Mouse (Mus musculus): ENCODE data around the gene Optc. TPM values are rescaled to one million over a fixed set of nuclear protein-coding genes. Genes with fewer than 3 reads are reported as not detected.

Gene Optc
- polyA plus RNA-seq (2012; ENCODE audit: low replicate concordance): not detected in 2 replicates

GRCm38 (mm10) chr1:133907949-133908658 lies at the start of gene Optc:
Optc (minus strand) TSS chr1:133907999.

GRCm38 (mm10) chr1:133921304-133921751 lies 13.5 kb upstream of the Optc start, which contains the start of gene Prelp:
Prelp (minus strand) TSS chr1:133921414.

Other genes starting within 250 kb of the Optc start
- not detected in 2 replicates for gene Zbed6, start 247.1 kb downstream of the Optc start, polyA plus RNA-seq (2012; ENCODE audit: low replicate concordance)
- 4.9 and 9.8 TPM in 2 replicates for gene Gm38394, start 246.7 kb downstream of the Optc start, polyA plus RNA-seq (2012; ENCODE audit: low replicate concordance)
- gene Lax1, start 217.9 kb downstream of the Optc start, polyA plus RNA-seq (2012; ENCODE audit: low replicate concordance): 17.0 and 17.9 TPM in 2 replicates
- 18.8 and 27.3 TPM in 2 replicates for gene Atp2b4, start 107.0 kb downstream of the Optc start, polyA plus RNA-seq (2012; ENCODE audit: low replicate concordance)
- 0.03 and 0.29 TPM in 2 replicates for gene Prelp, start 13.4 kb upstream of the Optc start, polyA plus RNA-seq (2012; ENCODE audit: low replicate concordance)
- gene Fmod, start 129.3 kb upstream of the Optc start, polyA plus RNA-seq (2012; ENCODE audit: low replicate concordance): 0.09 TPM in 1 of 2 replicates, not detected in the other
- gene Btg2, start 171.1 kb upstream of the Optc start, polyA plus RNA-seq (2012; ENCODE audit: low replicate concordance): 25.8 and 146 TPM in 2 replicates
- 0.18 TPM in 1 of 2 replicates, not detected in the other for gene Chit1, start 203.2 kb upstream of the Optc start, polyA plus RNA-seq (2012; ENCODE audit: low replicate concordance)